Comparison of ENCODE assay signal across 22 mouse cellular contexts in genomic region chr7:89802447-89802846, GRCm38 (mm10).
DNase-seq lines count a peak whose midpoint lies in the region; ATAC-seq and TF ChIP-seq lines count a peak whose summit lies in the region.
"Had no signal": no experiment of that assay in that cellular context is flagged by ENCODE, and none has a peak within 500 bp of the region (broad histone marks: within the 10 kb centered on the region; RNA-seq: fewer than 3 reads in every experiment).

No protein-coding gene starts in this region.

- no peak for TF ChIP-seq POLR2A in lung, adult 2 months (IDR thresholded peaks at IDR 0.05; ENCODE audit: borderline replicate concordance, extremely low read depth, low read depth, low read length)

- TF ChIP-seq CTCF in lung, embryonic 14.5 days (IDR thresholded peaks at IDR 0.05; ENCODE audit: low read depth) = no peak
- TF ChIP-seq CTCF in lung, adult 2 months (IDR thresholded peaks at IDR 0.05; ENCODE audit: insufficient read depth, low read length) = no peak

- no peak overlapping the region for H3K4me2 ChIP-seq in heart, embryonic 11.5 days
- H3K4me2 ChIP-seq in lung, embryonic 14.5 days = no peak overlapping the region
- H3K4me2 ChIP-seq: embryonic facial prominence, embryonic 13.5 days; forebrain, embryonic 12.5 days; heart, embryonic 13.5 days; hindbrain, embryonic 12.5 days had no signal

- peak; percentile 46 for DNase-seq in heart, embryonic 10.5 days (ENCODE audit: low spot score)
- peak; percentile 20 for DNase-seq in lung, embryonic 14.5 days
- DNase-seq in lung, adult 2 months = no peak
- DNase-seq in lung, postnatal 25 days (ENCODE audit: low spot score) = peak; percentile 45
- DNase-seq: adrenal gland, postnatal 14 days; cerebellum, adult 18-20 months; cerebellum, adult 9-11 months; cerebellum, postnatal 36 days; gastrocnemius, postnatal 25 days; heart, adult 2 months; heart, postnatal 4 days had no signal

- H3K9me3 ChIP-seq in heart, embryonic 10.5 days = no peaks in the 10 kb centered on the region
- no peaks in the 10 kb centered on the region for H3K9me3 ChIP-seq in heart, embryonic 11.5 days (replicated peaks; ENCODE audit: control insufficient read depth, low read length)
- no peaks in the 10 kb centered on the region for H3K9me3 ChIP-seq in lung, embryonic 14.5 days (ENCODE audit: low read depth, low read length)
- H3K9me3 ChIP-seq: embryonic facial prominence, embryonic 13.5 days; forebrain, embryonic 12.5 days; heart, embryonic 13.5 days; hindbrain, embryonic 12.5 days had no signal

- WGBS in heart, embryonic 10.5 days = 68% methylated on average over 3 of the region's 3 CpGs
- WGBS in heart, embryonic 11.5 days (ENCODE audit: insufficient replicate concordance) = 54% methylated on average over 3 of the region's 3 CpGs
- WGBS in lung, embryonic 14.5 days = 48% methylated on average over 3 of the region's 3 CpGs
- 36% methylated on average over 3 of the region's 3 CpGs for WGBS in lung, adult 2 months

- H3K4me1 ChIP-seq in heart, embryonic 10.5 days = peaks cover 8% of the 10 kb centered on the region; the same call in 1 of the 2 replicates
- H3K4me1 ChIP-seq in heart, embryonic 11.5 days (ENCODE audit: control insufficient read depth, insufficient read depth, low read length) = no peaks in the 10 kb centered on the region
- H3K4me1 ChIP-seq in lung, embryonic 14.5 days (ENCODE audit: insufficient read depth) = 0 out of 2 replicates have a peak, but pooled peaks cover 10% of the 10 kb centered on the region
- peaks cover 16% of the 10 kb centered on the region for H3K4me1 ChIP-seq in lung, adult 2 months (ENCODE audit: control insufficient read depth, insufficient read depth, low read length)
- H3K4me1 ChIP-seq: forebrain, embryonic 12.5 days had no signal

- no peaks in the 10 kb centered on the region for H3K27me3 ChIP-seq in heart, embryonic 10.5 days (ENCODE audit: insufficient read depth, poor library complexity, severe bottlenecking)
- no peaks in the 10 kb centered on the region for H3K27me3 ChIP-seq in heart, embryonic 11.5 days (ENCODE audit: control insufficient read depth, insufficient read depth, low read length)
- no peaks in the 10 kb centered on the region for H3K27me3 ChIP-seq in lung, embryonic 14.5 days (ENCODE audit: insufficient read depth, low read length)
- H3K27me3 ChIP-seq: CH12.LX; embryonic facial prominence, embryonic 13.5 days; forebrain, embryonic 12.5 days; heart, embryonic 13.5 days; hindbrain, embryonic 12.5 days; Patski had no signal

- H3K9ac ChIP-seq in heart, embryonic 11.5 days (ENCODE audit: low read depth, low read length) = no peak overlapping the region
- H3K9ac ChIP-seq in lung, embryonic 14.5 days = no peak overlapping the region
- H3K9ac ChIP-seq: embryonic facial prominence, embryonic 13.5 days; forebrain, embryonic 12.5 days; heart, embryonic 13.5 days; hindbrain, embryonic 12.5 days had no signal

- no peak overlapping the region for H3K4me3 ChIP-seq in heart, embryonic 10.5 days
- H3K4me3 ChIP-seq in heart, embryonic 11.5 days (ENCODE audit: low read depth, low read length) = no peak overlapping the region
- no peak overlapping the region for H3K4me3 ChIP-seq in lung, embryonic 14.5 days (ENCODE audit: low read depth, low read length)
- H3K4me3 ChIP-seq in lung, adult 2 months (replicated peaks; ENCODE audit: extremely low read depth, low read depth, low read length) = no peak overlapping the region
- H3K4me3 ChIP-seq: embryonic facial prominence, embryonic 13.5 days; forebrain, embryonic 12.5 days; heart, adult 2 months; heart, embryonic 13.5 days; hindbrain, embryonic 12.5 days had no signal

- no peak overlapping the region for H3K27ac ChIP-seq in heart, embryonic 10.5 days
- no peak overlapping the region for H3K27ac ChIP-seq in heart, embryonic 11.5 days (ENCODE audit: low read depth, low read length)
- no peak overlapping the region for H3K27ac ChIP-seq in lung, embryonic 14.5 days (ENCODE audit: low read depth)
- H3K27ac ChIP-seq: embryonic facial prominence, embryonic 13.5 days; forebrain, embryonic 12.5 days; heart, adult 2 months; heart, embryonic 13.5 days; hindbrain, embryonic 12.5 days had no signal

- no peaks in the 10 kb centered on the region for H3K36me3 ChIP-seq in heart, embryonic 10.5 days
- H3K36me3 ChIP-seq in heart, embryonic 11.5 days (ENCODE audit: control insufficient read depth, insufficient read depth, low read length) = no peaks in the 10 kb centered on the region
- H3K36me3 ChIP-seq in lung, embryonic 14.5 days (ENCODE audit: insufficient read depth) = no peaks in the 10 kb centered on the region
- H3K36me3 ChIP-seq: embryonic facial prominence, embryonic 13.5 days; forebrain, embryonic 12.5 days; heart, embryonic 13.5 days; hindbrain, embryonic 12.5 days had no signal

- ATAC-seq in heart, embryonic 11.5 days (replicated peaks; ENCODE audit: insufficient number of reproducible peaks, low FRiP score, low TSS enrichment) = no peak
- no peak for ATAC-seq in lung, embryonic 14.5 days (ENCODE audit: insufficient read depth)
- ATAC-seq in granulocyte monocyte progenitor cell, adult 5-6 weeks (replicated peaks; ENCODE audit: poor library complexity, severe bottlenecking) = no peak
- ATAC-seq: activated CD4-positive, CD25-positive, alpha-beta regulatory T cell, adult 4 months; forebrain, embryonic 16.5 days; hindbrain, embryonic 16.5 days; Patski had no signal
